Mouse (Mus musculus) forebrain, postnatal 0 days (tissue): ENCODE measurements around the gene Fxyd7. TPM values are rescaled to one million over a fixed set of nuclear protein-coding genes. Genes with fewer than 3 reads are reported as not detected.

ENCODE experiments used
- ATAC-seq: fragments of 200-750 bp; cut with Nextera tagmentation; 2 replicates; pipeline ENCODE4 v1.8.0; 2017; ENCODE audit warnings: mild to moderate bottlenecking, moderate library complexity
- DNase-seq: peaks from one replicate; pipeline ENCODE4 v3.0.0-alpha.2; 2015
- H3K27ac ChIP-seq: fragments of 300-500 bp; sonication (generic); 2 replicates; pipeline ENCODE4 v1.5.1; 2014; ENCODE audit warnings: low read depth, mild to moderate bottlenecking, antibody characterized with exemption, low read length, moderate library complexity, mixed read lengths
- H3K27me3 ChIP-seq: fragments of 300-500 bp; sonication (generic); 2 replicates; pipeline ENCODE4 v1.6.1; 2014; ENCODE audit warnings: mild to moderate bottlenecking, low read length, mixed read lengths; ENCODE audit not compliant: insufficient read depth
- H3K36me3 ChIP-seq: fragments of 300-500 bp; sonication (generic); 2 replicates; pipeline ENCODE4 v1.6.1; 2014; ENCODE audit warnings: mild to moderate bottlenecking, moderate library complexity; ENCODE audit not compliant: insufficient read depth
- H3K4me1 ChIP-seq: fragments of 300-500 bp; sonication (generic); 2 replicates; pipeline ENCODE4 v1.6.1; 2014; ENCODE audit warnings: antibody characterized with exemption; ENCODE audit not compliant: insufficient read depth
- H3K4me2 ChIP-seq: fragments of 300-500 bp; sonication (generic); 2 replicates; pipeline ENCODE4 v1.6.1; 2014; ENCODE audit warnings: low read depth, mild to moderate bottlenecking, moderate library complexity
- H3K4me3 ChIP-seq: fragments of 300-500 bp; sonication (generic); 2 replicates; pipeline ENCODE4 v1.5.1; 2014; ENCODE audit warnings: low read depth, low read length, mixed read lengths
- H3K9ac ChIP-seq: fragments of 300-500 bp; sonication (generic); 2 replicates; pipeline ENCODE4 v1.6.1; 2014; ENCODE audit warnings: mild to moderate bottlenecking
- H3K9me3 ChIP-seq: fragments of 300-500 bp; sonication (generic); 2 replicates; pipeline ENCODE4 v1.6.1; 2016; ENCODE audit warnings: low read length
- CTCF ChIP-seq: sonication (generic); IDR thresholded peaks from 2 replicates; pipeline ENCODE4 v1.5.1; 2016; ENCODE audit warnings: antibody characterized with exemption, control low read depth, low read depth
- WGBS: fragments of 180-500 bp; shearing (Covaris S2); extraction: QIAGEN DNeasy Blood & Tissue Kit; methylation state at CpG from one replicate; pipeline ENCODE4 v1.1.7; 2014; 5-methylcytosine and 5-hydroxymethylcytosine counted together
- polyA plus RNA-seq: library from polyadenylated mRNA; unstranded; fragments of >200 nt; fragmentation: Nextera tagmentation; extraction: Ambion mirVana; gene quantifications from 2 replicates; pipeline ENCODE4 v1.2.1, GENCODE M21; 2015
- total RNA-seq: library from RNA; depleted of rRNA; stranded (reverse); fragments of >200 nt; gene quantifications from 2 replicates; pipeline ENCODE4 v1.2.3, GENCODE M21; 2014

Gene Fxyd7
- total and polyA plus RNA-seq, 2 experiments from 2014 or later, result 92.0 to 231 TPM

GRCm38 (mm10) chr7:31076492-31076891 lies 25.2 kb upstream of the Fxyd7 start, which contains the start of gene Fxyd3:
Gene Fxyd3, minus strand, starts transcription at chr7:31076704.
- H3K4me3 ChIP-seq, result no peak within 1 kb of the TSS
- 72% methylated on average over 5 of the region's 5 CpGs for WGBS

GRCm38 (mm10) chr7:31074713-31075069 lies 23.4 kb upstream of the Fxyd7 start:
- no peak for TF ChIP-seq CTCF
- Histone ChIP-seq H3K9ac (no peak overlapping the region), H3K27ac (no peak overlapping the region), H3K27me3 (no peaks in the 10 kb centered on the region), H3K36me3 (no peaks in the 10 kb centered on the region), H3K4me1 (no peaks in the 10 kb centered on the region), H3K9me3 (no peaks in the 10 kb centered on the region), H3K4me3 (no peak overlapping the region), H3K4me2 (no peak overlapping the region)
- DNase-seq, result no peak
- 68% methylated on average over 5 of the region's 5 CpGs for WGBS
- no peak for ATAC-seq

More at GRCm38 (mm10) chr7:31076492-31076891, 25.2 kb upstream of the Fxyd7 start, which contains the start of gene Fxyd3:
- H3K4me2 ChIP-seq, result no peak within 1 kb of the TSS
- DNase-seq (no peak), ATAC-seq (no peak)
- no peaks in the 10 kb centered on the region for H3K9me3 ChIP-seq
- no peaks in the 10 kb centered on the region for H3K27me3 ChIP-seq
- no peak within 1 kb of the TSS for H3K9ac ChIP-seq
- no peak within 1 kb of the TSS for H3K27ac ChIP-seq
- no peaks in the 10 kb centered on the region for H3K36me3 ChIP-seq
- TF ChIP-seq CTCF, result no peak
- no peaks in the 10 kb centered on the region for H3K4me1 ChIP-seq

GRCm38 (mm10) chr7:31074061-31074712 lies 22.9 kb upstream of the Fxyd7 start:
- H3K27ac ChIP-seq, result no peak overlapping the region
- no peaks in the 10 kb centered on the region for H3K4me1 ChIP-seq
- H3K4me3 ChIP-seq, result no peak overlapping the region
- H3K27me3 ChIP-seq, result no peaks in the 10 kb centered on the region
- no peaks in the 10 kb centered on the region for H3K36me3 ChIP-seq
- no peak overlapping the region for H3K9ac ChIP-seq
- no peak for TF ChIP-seq CTCF
- WGBS, result 71% methylated on average over 7 of the region's 7 CpGs
- no peak overlapping the region for H3K4me2 ChIP-seq
- H3K9me3 ChIP-seq, result no peaks in the 10 kb centered on the region
- DNase-seq, result no peak
- no peak for ATAC-seq

GRCm38 (mm10) chr7:31073546-31073945 lies 22.3 kb upstream of the Fxyd7 start:
- Histone ChIP-seq H3K27me3 (no peaks in the 10 kb centered on the region), H3K4me3 (no peak overlapping the region), H3K36me3 (no peaks in the 10 kb centered on the region), H3K9me3 (no peaks in the 10 kb centered on the region), H3K27ac (no peak overlapping the region), H3K4me2 (no peak overlapping the region), H3K9ac (no peak overlapping the region), H3K4me1 (no peaks in the 10 kb centered on the region)
- TF ChIP-seq CTCF, result no peak
- ATAC-seq, result no peak
- DNase-seq, result no peak

- no peaks in the 10 kb centered on the region for H3K9me3 ChIP-seq
- WGBS, result 64% methylated on average over 9 of the region's 9 CpGs
- no peaks in the 10 kb centered on the region for H3K36me3 ChIP-seq
- ATAC-seq, result no peak
- H3K4me1 ChIP-seq, result no peaks in the 10 kb centered on the region
- DNase-seq, result no peak
- H3K9ac ChIP-seq, result no peak overlapping the region
- no peak overlapping the region for H3K4me2 ChIP-seq
- H3K4me3 ChIP-seq, result no peak overlapping the region
- no peak overlapping the region for H3K27ac ChIP-seq
- no peaks in the 10 kb centered on the region for H3K27me3 ChIP-seq
- TF ChIP-seq CTCF, result no peak
Observed at GRCm38 (mm10) chr7:31072326-31072725, 21.1 kb upstream of the Fxyd7 start.

- no peak overlapping the region for H3K4me2 ChIP-seq
- no peaks in the 10 kb centered on the region for H3K36me3 ChIP-seq
- no peaks in the 10 kb centered on the region for H3K9me3 ChIP-seq
- no peak for TF ChIP-seq CTCF
- H3K27me3 ChIP-seq, result no peaks in the 10 kb centered on the region
- H3K27ac ChIP-seq, result no peak overlapping the region
- DNase-seq (no peak), ATAC-seq (no peak)
- H3K9ac ChIP-seq, result no peak overlapping the region
- H3K4me1 ChIP-seq, result no peaks in the 10 kb centered on the region
- H3K4me3 ChIP-seq, result no peak overlapping the region
- WGBS, result 75% methylated on average over 6 of the region's 6 CpGs
Observed at GRCm38 (mm10) chr7:31070324-31070723, 19.1 kb upstream of the Fxyd7 start.

GRCm38 (mm10) chr7:31069491-31069890 lies 18.2 kb upstream of the Fxyd7 start:
- Histone ChIP-seq H3K9ac (no peak overlapping the region), H3K9me3 (no peaks in the 10 kb centered on the region), H3K4me2 (no peak overlapping the region), H3K36me3 (no peaks in the 10 kb centered on the region), H3K27ac (no peak overlapping the region), H3K4me3 (no peak overlapping the region), H3K27me3 (no peaks in the 10 kb centered on the region), H3K4me1 (no peaks in the 10 kb centered on the region)
- DNase-seq, result no peak
- ATAC-seq, result no peak
- TF ChIP-seq CTCF, result no peak
- WGBS, result 85% methylated on average over 14 of the region's 14 CpGs
